Mouse (Mus musculus) brain, embryonic 14.5 days (tissue): ENCODE measurements around the gene Tbc1d22a.

Experiments
- CTCF ChIP-seq: fragments of 200-500 bp; IDR thresholded peaks from 2 replicates; pipeline ENCODE4 v1.5.1; 2012; ENCODE audit warnings: inconsistent platforms, mild to moderate bottlenecking, moderate library complexity, borderline replicate concordance; ENCODE audit not compliant: insufficient read depth, insufficient read length; ENCODE audit errors: extremely low read depth
- POLR2A ChIP-seq: fragments of 200-500 bp; IDR thresholded peaks from 2 replicates; pipeline ENCODE4 v1.6.1; 2012; ENCODE audit warnings: mild to moderate bottlenecking, inconsistent platforms, borderline replicate concordance; ENCODE audit not compliant: poor library complexity, insufficient read depth, insufficient read length, severe bottlenecking; ENCODE audit errors: extremely low read depth

GRCm38 (mm10) chr15:86535356-86535755 lies 321.1 kb downstream of the Tbc1d22a start:
- TF ChIP-seq CTCF = no peak
- no peak for TF ChIP-seq POLR2A
